Mouse (Mus musculus) urinary bladder, postnatal 0 days (tissue): Measurements from ENCODE around the gene Krtap4-6. TPM values are rescaled to one million over a fixed set of nuclear protein-coding genes. Genes with fewer than 3 reads are reported as not detected.

ENCODE experiments used
- polyA plus RNA-seq: library from polyadenylated mRNA; unstranded; fragments of >200 nt; fragmentation: Nextera tagmentation; extraction: Ambion mirVana; gene quantifications from 2 replicates; pipeline ENCODE4 v1.2.1, GENCODE M21; 2015

Gene Krtap4-6
- not detected in 2 replicates for polyA plus RNA-seq

GRCm38 (mm10) chr11:99665860-99666259 lies at the start of gene Krtap4-6:
Krtap4-6 (minus strand) TSS chr11:99665960.

GRCm38 (mm10) chr11:99690463-99690862 lies 24.7 kb upstream of the Krtap4-6 start, which contains the start of gene Gm14190:
Gm14190 (minus strand) TSS chr11:99690740.

GRCm38 (mm10) chr11:99658467-99659010 lies 7.2 kb downstream of the Krtap4-6 start, which contains the start of gene Gm11563:
Gm11563 (minus strand) TSS chr11:99658960.

GRCm38 (mm10) chr11:99650136-99650535 lies 15.6 kb downstream of the Krtap4-6 start, which contains the start of gene Gm11555:
Gm11555 (minus strand) TSS chr11:99650236.

GRCm38 (mm10) chr11:99643635-99644139 lies 22.1 kb downstream of the Krtap4-6 start, which contains the start of gene Krtap4-7:
Krtap4-7 (minus strand) TSS chr11:99644089.

GRCm38 (mm10) chr11:99634653-99635134 lies 31.1 kb downstream of the Krtap4-6 start, which contains the start of gene Krtap4-2:
Krtap4-2 (minus strand) TSS chr11:99635084.

GRCm38 (mm10) chr11:99628138-99628537 lies 37.6 kb downstream of the Krtap4-6 start, which contains the start of gene Krtap4-1:
Krtap4-1 (minus strand) TSS chr11:99628238.

GRCm38 (mm10) chr11:99620335-99620734 lies 45.4 kb downstream of the Krtap4-6 start, which contains the start of gene Gm11562:
Gm11562 (minus strand) TSS chr11:99620435.

Other genes starting within 250 kb of the Krtap4-6 start
- gene Krt12, start 243.7 kb downstream of the Krtap4-6 start, polyA plus RNA-seq, result not detected in 2 replicates
- 71.7 and 82.2 TPM in 2 replicates for gene Krt20, start 227.8 kb downstream of the Krtap4-6 start, polyA plus RNA-seq
- 2.6 and 3.4 TPM in 2 replicates for gene Krt23, start 172.8 kb downstream of the Krtap4-6 start, polyA plus RNA-seq
- not detected in 2 replicates for gene Krt39, start 144.6 kb downstream of the Krtap4-6 start, polyA plus RNA-seq
- not detected in 2 replicates for gene Krt40, start 122.8 kb downstream of the Krtap4-6 start, polyA plus RNA-seq
- not detected in 2 replicates for gene Krtap3-3, start 115.1 kb downstream of the Krtap4-6 start, polyA plus RNA-seq
- gene Krtap3-2, start 109.1 kb downstream of the Krtap4-6 start, polyA plus RNA-seq, result not detected in 2 replicates
- gene Gm11939, start 106.5 kb downstream of the Krtap4-6 start, polyA plus RNA-seq, result not detected in 2 replicates
- gene Krtap3-1, start 99.3 kb downstream of the Krtap4-6 start, polyA plus RNA-seq, result not detected in 2 replicates
- 0.12 TPM in 1 of 2 replicates, not detected in the other for gene Krtap1-5, start 84.9 kb downstream of the Krtap4-6 start, polyA plus RNA-seq
- gene Krtap1-4, start 82.3 kb downstream of the Krtap4-6 start, polyA plus RNA-seq, result not detected in 2 replicates
- gene Krtap1-3, start 74.6 kb downstream of the Krtap4-6 start, polyA plus RNA-seq, result not detected in 2 replicates
- not detected in 2 replicates for gene Krtap9-3, start 67.9 kb downstream of the Krtap4-6 start, polyA plus RNA-seq
- gene Gm11938, start 62.7 kb downstream of the Krtap4-6 start, polyA plus RNA-seq, result not detected in 2 replicates
- gene Gm11937, start 55.8 kb downstream of the Krtap4-6 start, polyA plus RNA-seq, result not detected in 2 replicates
- gene Krtap2-4, start 51.1 kb downstream of the Krtap4-6 start, polyA plus RNA-seq, result not detected in 2 replicates
- gene Gm11562, start 45.5 kb downstream of the Krtap4-6 start, polyA plus RNA-seq, result not detected in 2 replicates
- gene Krtap4-1, start 37.7 kb downstream of the Krtap4-6 start, polyA plus RNA-seq, result not detected in 2 replicates
- not detected in 2 replicates for gene Krtap4-2, start 30.9 kb downstream of the Krtap4-6 start, polyA plus RNA-seq
- gene Krtap4-7, start 21.9 kb downstream of the Krtap4-6 start, polyA plus RNA-seq, result not detected in 2 replicates
- not detected in 2 replicates for gene Gm11555, start 15.7 kb downstream of the Krtap4-6 start, polyA plus RNA-seq
- gene Gm11563, start 7.0 kb downstream of the Krtap4-6 start, polyA plus RNA-seq, result not detected in 2 replicates
- not detected in 2 replicates for gene Gm14190, start 24.8 kb upstream of the Krtap4-6 start, polyA plus RNA-seq
- gene Gm14180, start 68.3 kb upstream of the Krtap4-6 start, polyA plus RNA-seq, result not detected in 2 replicates
- not detected in 2 replicates for gene Gm11595, start 107.0 kb upstream of the Krtap4-6 start, polyA plus RNA-seq
- gene Krtap4-8, start 114.7 kb upstream of the Krtap4-6 start, polyA plus RNA-seq, result not detected in 2 replicates
- gene Krtap4-9, start 119.2 kb upstream of the Krtap4-6 start, polyA plus RNA-seq, result not detected in 2 replicates
- gene Gm11596, start 127.5 kb upstream of the Krtap4-6 start, polyA plus RNA-seq, result not detected in 2 replicates
- not detected in 2 replicates for gene Gm11569, start 133.0 kb upstream of the Krtap4-6 start, polyA plus RNA-seq
- gene Gm11554, start 138.5 kb upstream of the Krtap4-6 start, polyA plus RNA-seq, result not detected in 2 replicates
- not detected in 2 replicates for gene Krtap4-13, start 143.9 kb upstream of the Krtap4-6 start, polyA plus RNA-seq
- not detected in 2 replicates for gene Gm11564, start 149.7 kb upstream of the Krtap4-6 start, polyA plus RNA-seq
- not detected in 2 replicates for gene 2300003K06Rik, start 172.1 kb upstream of the Krtap4-6 start, polyA plus RNA-seq
- gene Krtap4-16, start 185.6 kb upstream of the Krtap4-6 start, polyA plus RNA-seq, result not detected in 2 replicates
- not detected in 2 replicates for gene Gm11568, start 192.0 kb upstream of the Krtap4-6 start, polyA plus RNA-seq
- gene Gm11559, start 198.5 kb upstream of the Krtap4-6 start, polyA plus RNA-seq, result not detected in 2 replicates
- gene Krtap9-1, start 207.4 kb upstream of the Krtap4-6 start, polyA plus RNA-seq, result not detected in 2 replicates
- gene Gm11567, start 213.2 kb upstream of the Krtap4-6 start, polyA plus RNA-seq, result not detected in 2 replicates
- not detected in 2 replicates for gene Krtap31-1, start 242.0 kb upstream of the Krtap4-6 start, polyA plus RNA-seq
- gene Gm11565, start 248.8 kb upstream of the Krtap4-6 start, polyA plus RNA-seq, result not detected in 2 replicates